Mouse (Mus musculus) lung, postnatal 25 days (tissue): Measurements from ENCODE around the gene Actr2.
"Not testable (repeated sequence)": the region's sequence is repeated elsewhere in the genome, so short reads cannot be mapped to it uniquely, and the experiment has no call there.

Experiments used
- DNase-seq: peaks from one replicate; pipeline ENCODE4 v3.0.0; 2022; ENCODE audit warnings: low spot score

The Actr2 gene

GRCm38 (mm10) chr11:20116030-20116551 lies 3.4 kb upstream of the Actr2 start:
- DNase-seq, result no peak

GRCm38 (mm10) chr11:20112006-20112740 lies 540 bp downstream of the Actr2 start:
- DNase-seq, result peak; percentile 90

- no peak for DNase-seq
Observed at GRCm38 (mm10) chr11:20108151-20108550, 4.6 kb downstream of the Actr2 start.

GRCm38 (mm10) chr11:20107683-20108082 lies 5.0 kb downstream of the Actr2 start:
- DNase-seq, result peak; percentile 24

GRCm38 (mm10) chr11:20106946-20107345 lies 5.8 kb downstream of the Actr2 start:
- no peak for DNase-seq

- no peak for DNase-seq
Observed at GRCm38 (mm10) chr11:20103949-20104348, 8.8 kb downstream of the Actr2 start.

- DNase-seq, result no peak
Observed at GRCm38 (mm10) chr11:20086306-20086705, 26.4 kb downstream of the Actr2 start.

GRCm38 (mm10) chr11:20085635-20086034 lies 27.1 kb downstream of the Actr2 start:
- DNase-seq, result no peak

- DNase-seq, result no peak
Observed at GRCm38 (mm10) chr11:20075415-20075814, 37.3 kb downstream of the Actr2 start.

GRCm38 (mm10) chr11:20072826-20073225 lies 39.9 kb downstream of the Actr2 start:
- DNase-seq, result no peak

GRCm38 (mm10) chr11:20072174-20072573 lies 40.5 kb downstream of the Actr2 start:
- DNase-seq, result peak; percentile 47

- no peak for DNase-seq
Observed at GRCm38 (mm10) chr11:20068346-20069004, 44.2 kb downstream of the Actr2 start.

- DNase-seq, result peak; percentile 5
Observed at GRCm38 (mm10) chr11:20067521-20067920, 45.2 kb downstream of the Actr2 start.

- DNase-seq, result no peak
Observed at GRCm38 (mm10) chr11:20066106-20066505, 46.6 kb downstream of the Actr2 start.

- DNase-seq, result no peak
Observed at GRCm38 (mm10) chr11:20064926-20065325, 47.8 kb downstream of the Actr2 start.

GRCm38 (mm10) chr11:20064086-20064485 lies 48.6 kb downstream of the Actr2 start:
- DNase-seq, result not testable (repeated sequence)

- DNase-seq, result not testable (repeated sequence)
Observed at GRCm38 (mm10) chr11:20062801-20063200, 49.9 kb downstream of the Actr2 start.

GRCm38 (mm10) chr11:20059736-20060135 lies 53.0 kb downstream of the Actr2 start:
- no peak for DNase-seq

GRCm38 (mm10) chr11:20057429-20057828 lies 55.3 kb downstream of the Actr2 start:
- DNase-seq, result no peak

GRCm38 (mm10) chr11:20056168-20056567 lies 56.5 kb downstream of the Actr2 start:
- DNase-seq, result no peak

- DNase-seq, result no peak
Observed at GRCm38 (mm10) chr11:20054617-20055016, 58.1 kb downstream of the Actr2 start.

GRCm38 (mm10) chr11:20053951-20054350 lies 58.8 kb downstream of the Actr2 start:
- DNase-seq, result no peak

- DNase-seq, result no peak
Observed at GRCm38 (mm10) chr11:20052814-20053536, 59.7 kb downstream of the Actr2 start.
